Mouse (Mus musculus): Measurements from ENCODE around the gene Dcaf12l2. TPM values are rescaled to one million over a fixed set of nuclear protein-coding genes. Genes with fewer than 3 reads are reported as not detected.

Dcaf12l2 gene
- 1.3 and 1.6 TPM in 2 replicates for polyA plus RNA-seq (2015; fragmentation: Nextera tagmentation; extraction: Ambion mirVana)

DNA sequence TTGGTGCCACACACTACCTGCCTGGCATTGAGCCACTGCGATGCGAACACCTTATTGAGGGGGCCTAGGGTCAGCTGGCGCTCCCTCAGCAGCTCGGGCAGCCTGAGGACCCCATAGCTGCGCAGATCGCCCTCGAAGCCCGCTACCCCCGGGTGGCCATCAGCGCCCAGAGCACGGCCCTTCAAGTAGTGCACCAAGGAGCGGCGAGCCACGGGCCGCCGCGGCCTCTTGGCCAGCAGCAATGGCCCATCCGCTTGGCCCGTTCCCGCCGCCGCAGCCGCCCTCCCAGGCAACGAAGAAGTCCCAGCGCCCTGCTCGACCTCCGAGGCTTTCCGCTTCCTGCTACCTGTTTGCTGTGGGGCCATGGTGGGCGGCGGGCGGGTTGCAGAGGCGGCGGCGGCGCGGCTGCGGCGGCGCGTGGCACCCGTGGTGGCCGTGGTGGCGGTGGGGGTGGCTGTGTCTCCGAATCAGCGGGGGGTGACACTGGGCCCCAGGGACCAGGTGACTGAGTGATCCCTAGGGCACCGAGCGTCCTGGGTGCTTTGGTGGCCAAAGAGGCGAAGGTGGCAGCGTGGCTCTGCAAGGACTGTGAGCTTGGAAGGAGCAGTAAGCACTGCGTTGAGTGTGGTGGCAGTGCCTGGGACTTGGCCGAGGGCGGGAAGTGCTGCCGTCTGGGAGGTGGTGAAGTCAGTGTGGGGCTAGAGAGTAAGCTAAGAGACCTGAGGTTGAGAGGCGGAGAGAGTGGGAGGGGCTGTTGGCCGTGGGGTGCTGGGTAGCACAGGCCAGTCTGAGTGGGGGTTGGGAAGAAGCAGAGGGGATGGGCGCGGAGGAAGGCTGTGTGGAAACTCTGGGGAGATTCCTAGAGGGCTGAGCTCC, at the start of gene Dcaf12l2:
Dcaf12l2 (minus strand) TSS at position 697 of the 876 bp plus-strand sequence.
- 21% methylated on average over 39 of the region's 57 CpGs for WGBS
- peak; percentile 88 for ATAC-seq (ENCODE audit: low FRiP score)
- Histone ChIP-seq H3K9me3 (no peaks in the 10 kb centered on the region), H3K27me3 (no peaks in the 10 kb centered on the region), H3K4me1 (replicated peaks) (no peaks in the 10 kb centered on the region), H3K36me3 (no peaks in the 10 kb centered on the region), H3K4me3 (peak within 1 kb of the TSS; percentile 49), H3K9ac (peak within 1 kb of the TSS; percentile 65), H3K27ac (no peak within 1 kb of the TSS), H3K4me2 (peak within 1 kb of the TSS; percentile 68)

DNA sequence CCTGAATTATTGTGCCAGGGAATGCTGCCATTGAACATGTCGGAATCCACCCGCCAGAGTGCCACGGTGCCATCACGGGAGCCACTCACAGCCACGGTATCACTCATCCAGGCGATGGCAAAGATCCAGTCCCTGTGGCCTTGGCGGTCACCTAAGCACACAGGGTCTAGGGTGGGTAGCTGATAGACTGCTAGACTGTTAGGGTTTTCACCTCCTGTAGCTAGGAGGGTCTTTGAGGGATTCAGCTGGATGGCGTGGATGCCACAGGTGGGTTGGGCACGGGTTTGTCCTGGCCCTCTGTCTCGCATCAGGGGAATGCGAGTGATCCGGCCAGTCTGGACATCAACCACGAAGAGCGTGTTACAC, 879 bp downstream of the Dcaf12l2 start:
- H3K27me3 ChIP-seq, result no peaks in the 10 kb centered on the region
- 76% methylated on average over 14 of the region's 14 CpGs for WGBS
- no peaks in the 10 kb centered on the region for H3K4me1 ChIP-seq (replicated peaks)
- H3K9ac ChIP-seq, result no peak overlapping the region
- H3K27ac ChIP-seq, result no peak overlapping the region
- peak overlapping the region; percentile 49 for H3K4me3 ChIP-seq
- no peaks in the 10 kb centered on the region for H3K9me3 ChIP-seq
- peak; percentile 36; the same call in 1 of the 2 replicates for ATAC-seq (ENCODE audit: low FRiP score)
- peak overlapping the region; percentile 68 for H3K4me2 ChIP-seq
- H3K36me3 ChIP-seq, result no peaks in the 10 kb centered on the region
